8 mouse cellular contexts compared by ENCODE assay signal in the genomic region with DNA sequence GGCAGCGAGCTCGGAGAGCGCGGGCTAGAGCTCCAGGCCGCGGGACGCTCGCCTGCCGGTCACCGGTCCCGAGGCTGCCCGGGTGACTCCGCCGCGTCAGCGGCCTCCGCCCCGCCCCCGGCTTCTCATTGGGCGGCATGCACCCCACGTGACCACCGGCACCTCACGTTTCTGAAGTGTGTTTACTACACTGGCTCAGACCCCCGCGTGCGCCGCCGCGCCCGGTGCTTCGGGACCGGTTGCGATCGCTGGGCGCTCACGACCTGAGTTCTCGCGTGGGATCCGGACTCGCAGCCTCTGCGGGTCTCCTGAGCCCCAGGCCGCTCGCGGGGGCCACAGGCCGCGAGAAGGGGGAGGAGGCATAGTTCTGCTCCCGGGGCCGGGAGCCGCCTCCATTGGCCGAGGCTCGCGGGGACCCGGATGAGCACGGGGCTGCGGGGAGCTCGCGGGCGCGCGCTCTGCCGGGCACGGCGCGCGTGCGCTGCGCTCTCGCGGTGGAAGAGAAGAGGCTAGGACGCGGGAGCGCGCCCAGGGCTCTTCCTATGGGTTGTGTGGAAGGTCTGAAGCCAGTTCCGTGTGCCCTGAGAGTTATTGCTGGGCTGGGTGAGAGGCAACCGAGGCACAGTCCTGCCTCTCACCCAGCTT. TPM values are rescaled to one million over a fixed set of nuclear protein-coding genes. Genes with fewer than 3 reads are reported as not detected.
DNase-seq lines count a peak whose midpoint lies in the region; ATAC-seq and TF ChIP-seq lines count a peak whose summit lies in the region.

A gene (minus strand): TSS at position 101 of the 645 bp plus-strand sequence.

- peak within 1 kb of the TSS; percentile 55; the same call in 1 of the 2 replicates for H3K27ac ChIP-seq in hindbrain, embryonic 11.5 days (ENCODE audit: low read depth, low read length)
- H3K27ac ChIP-seq in lung, embryonic 16.5 days (ENCODE audit: low read length) = peak within 1 kb of the TSS; percentile 83
- peak within 1 kb of the TSS; percentile 84 for H3K27ac ChIP-seq in thymus, adult 2 months (ENCODE audit: control insufficient read depth, insufficient read depth, low read length)

- WGBS in hindbrain, embryonic 11.5 days = under 1% methylated on average over 74 of the region's 75 CpGs
- under 1% methylated on average over 75 of the region's 75 CpGs for WGBS in lung, embryonic 16.5 days
- WGBS in thymus, adult 2 months = under 1% methylated on average over 75 of the region's 75 CpGs

- peak within 1 kb of the TSS; percentile 63 for H3K4me3 ChIP-seq in hindbrain, embryonic 11.5 days (ENCODE audit: low read depth, low read length)
- peak within 1 kb of the TSS; percentile 86 for H3K4me3 ChIP-seq in lung, embryonic 16.5 days (ENCODE audit: low read length)
- peak within 1 kb of the TSS; percentile 82 for H3K4me3 ChIP-seq in thymus, adult 2 months (ENCODE audit: control insufficient read depth, insufficient read depth, low read length)

- no peaks in the 10 kb centered on the region for H3K4me1 ChIP-seq in hindbrain, embryonic 11.5 days (replicated peaks; ENCODE audit: control insufficient read depth, insufficient read depth, low read length)
- H3K4me1 ChIP-seq in lung, embryonic 16.5 days (replicated peaks; ENCODE audit: control insufficient read depth, insufficient read depth, low read length) = peaks cover 2% of the 10 kb centered on the region; the same call in 1 of the 2 replicates
- peaks cover 17% of the 10 kb centered on the region for H3K4me1 ChIP-seq in thymus, adult 2 months (replicated peaks; ENCODE audit: control insufficient read depth, insufficient read depth, low read length)

- no peaks in the 10 kb centered on the region for H3K27me3 ChIP-seq in hindbrain, embryonic 11.5 days (ENCODE audit: control insufficient read depth, insufficient read depth, low read length)
- H3K27me3 ChIP-seq in lung, embryonic 16.5 days (ENCODE audit: control insufficient read depth, insufficient read depth, low read depth, low read length) = no peaks in the 10 kb centered on the region
- H3K27me3 ChIP-seq in thymus, adult 2 months (ENCODE audit: control insufficient read depth, insufficient read depth, low read length) = no peaks in the 10 kb centered on the region

- DNase-seq in NIH3T3 (ENCODE audit: low read depth) = peak; percentile 99
- peak; percentile 98 for DNase-seq in cerebellum, adult 9-11 months
- DNase-seq in frontal cortex, adult 2 months (ENCODE audit: extremely low spot score in 1 of 2, low spot score in 1 of 2) = peak; percentile 93 to 96
- DNase-seq in hindbrain, embryonic 11.5 days (ENCODE audit: low spot score) = peak; percentile 100
- DNase-seq in layer of hippocampus, adult 9-11 months = peak; percentile 96
- peak; percentile 93 for DNase-seq in ovary, adult 18-20 months (ENCODE audit: low spot score)
- peak; percentile 98 for DNase-seq in thymus, adult 2 months

- TF ChIP-seq CTCF in thymus, adult 2 months (IDR thresholded peaks at IDR 0.05; ENCODE audit: borderline replicate concordance, control insufficient read depth, extremely low read depth, insufficient read depth, low read length, poor library complexity) = peak; percentile 48; the same call in 1 of the 2 replicates

- no peaks in the 10 kb centered on the region for H3K9me3 ChIP-seq in hindbrain, embryonic 11.5 days (ENCODE audit: control insufficient read depth, low read length)
- H3K9me3 ChIP-seq in lung, embryonic 16.5 days (ENCODE audit: control insufficient read depth, low read length) = no peaks in the 10 kb centered on the region

- ATAC-seq in hindbrain, embryonic 11.5 days (ENCODE audit: low FRiP score) = peak; percentile 98
- peak; percentile 97 for ATAC-seq in lung, embryonic 16.5 days (ENCODE audit: low read depth)

- peak; percentile 90 for TF ChIP-seq POLR2A in thymus, adult 2 months (IDR thresholded peaks at IDR 0.05; ENCODE audit: control insufficient read depth, extremely low read depth, insufficient read depth, low read length, poor library complexity)

- peak within 1 kb of the TSS; percentile 84 for H3K4me2 ChIP-seq in hindbrain, embryonic 11.5 days (replicated peaks; ENCODE audit: low read depth, low read length)
- H3K4me2 ChIP-seq in lung, embryonic 16.5 days (ENCODE audit: low read depth, low read length) = peak within 1 kb of the TSS; percentile 97

- H3K9ac ChIP-seq in hindbrain, embryonic 11.5 days (ENCODE audit: low read depth, low read length) = peak within 1 kb of the TSS; percentile 75
- peak within 1 kb of the TSS; percentile 85 for H3K9ac ChIP-seq in lung, embryonic 16.5 days (ENCODE audit: low read length)

- H3K36me3 ChIP-seq in hindbrain, embryonic 11.5 days (ENCODE audit: control insufficient read depth, insufficient read depth, low read length) = no peaks in the 10 kb centered on the region
- H3K36me3 ChIP-seq in lung, embryonic 16.5 days (ENCODE audit: control insufficient read depth, insufficient read depth, low read length) = no peaks in the 10 kb centered on the region
- H3K36me3 ChIP-seq in thymus, adult 2 months (ENCODE audit: control insufficient read depth, insufficient read depth, low read length) = no peaks in the 10 kb centered on the region

RNA-seq across cellular contexts. Expression of the gene that starts here (rescaled TPM):
- polyA plus RNA-seq in frontal cortex, adult 2 months (2012; rRNA removed) = 13.2 and 14.4 TPM in 2 replicates
- 29.2 and 31.7 TPM in 2 replicates for polyA plus RNA-seq in hindbrain, embryonic 11.5 days (2014; fragmentation: Nextera tagmentation; extraction: Ambion mirVana)
- polyA plus RNA-seq in lung, embryonic 16.5 days (2015; fragmentation: Nextera tagmentation; extraction: Ambion mirVana) = 26.5 and 28.2 TPM in 2 replicates
- 38.4 and 47.9 TPM in 2 replicates for polyA plus RNA-seq in thymus, adult 2 months (2012; rRNA removed)

Comparison
In these comparisons a context has a peak if more than half of its experiments do, and no peak if none do; other contexts are left out.
1. Peak in every context shown above with its lines: DNase-seq, ATAC-seq, H3K4me3 ChIP-seq and H3K27ac ChIP-seq.